Mouse (Mus musculus) kidney, adult 2 months (tissue): ENCODE results near the gene Cysrt1.

ENCODE experiments used
- CTCF ChIP-seq: fragments of 200-500 bp; conservative IDR thresholded peaks from 2 replicates; pipeline ENCODE4 v1.5.1; 2011; ENCODE audit warnings: low read depth, mild to moderate bottlenecking, control low read depth, low read length, moderate library complexity, mixed read lengths; ENCODE audit not compliant: insufficient read depth, insufficient read length
- POLR2A ChIP-seq: fragments of 200-500 bp; IDR thresholded peaks from one replicate; pipeline ENCODE4 v1.6.1; 2011; ENCODE audit warnings: low read depth, low read length, control low read depth

DNA sequence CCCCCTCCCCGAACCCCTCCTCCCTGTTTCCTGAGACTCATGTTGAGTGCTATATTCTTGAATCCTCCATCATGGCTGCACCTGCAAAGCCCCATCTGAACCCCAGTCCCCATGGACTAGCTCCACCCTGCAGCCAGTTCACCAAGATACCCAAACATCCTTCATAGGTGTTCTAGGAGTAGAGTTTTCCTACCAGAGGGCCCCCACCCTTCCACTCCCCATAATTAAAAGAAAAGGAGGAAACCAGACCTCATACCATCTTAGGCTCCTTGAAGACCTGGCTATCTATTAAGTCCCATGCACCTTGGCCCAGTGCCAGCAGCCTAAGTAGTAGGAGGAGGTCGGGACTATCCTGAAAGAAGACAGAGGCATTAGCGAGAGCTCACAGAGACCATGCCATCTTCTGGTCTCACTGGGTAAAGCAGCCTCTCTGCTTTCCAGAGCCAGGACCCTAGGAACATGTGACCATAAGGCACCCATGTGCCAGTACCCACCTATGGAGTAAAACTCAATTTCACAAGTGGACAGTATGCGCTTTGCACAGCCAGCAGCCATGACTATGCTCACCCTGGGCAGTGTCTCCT is 38.5 kb downstream of the Cysrt1 start:
- TF ChIP-seq POLR2A: no peak
- no peak; the same call in 1 of the 2 replicates for TF ChIP-seq CTCF
